Mouse (Mus musculus) hindbrain, embryonic 10.5 days (tissue): ENCODE results near the gene H2-Q4. TPM values are rescaled to one million over a fixed set of nuclear protein-coding genes. Genes with fewer than 3 reads are reported as not detected.
A peak's percentile ranks its signal among the peaks of the same experiment; 100 is the strongest.
"Not testable (repeated sequence)": the region's sequence is repeated elsewhere in the genome, so short reads cannot be mapped to it uniquely, and the experiment has no call there.

Experiments used
- DNase-seq: peaks from one replicate; pipeline ENCODE4 v3.0.0-alpha.2; 2017; ENCODE audit warnings: low spot score
- H3K27ac ChIP-seq: fragments of 300-500 bp; sonication (generic); 2 replicates; pipeline ENCODE4 v1.5.1; 2016; ENCODE audit warnings: mild to moderate bottlenecking, moderate library complexity
- H3K27me3 ChIP-seq: fragments of 300-500 bp; sonication (generic); 2 replicates; pipeline ENCODE4 v1.6.1; 2016; ENCODE audit warnings: mild to moderate bottlenecking; ENCODE audit not compliant: poor library complexity, insufficient read depth, severe bottlenecking
- H3K36me3 ChIP-seq: fragments of 300-500 bp; sonication (generic); 2 replicates; pipeline ENCODE4 v1.6.1; 2016; ENCODE audit warnings: mild to moderate bottlenecking, moderate library complexity
- H3K4me1 ChIP-seq: fragments of 300-500 bp; sonication (generic); replicated peaks from 2 replicates; pipeline ENCODE4 v1.6.1; 2016; ENCODE audit warnings: mild to moderate bottlenecking
- H3K4me3 ChIP-seq: fragments of 300-500 bp; sonication (generic); 2 replicates; pipeline ENCODE4 v1.5.1; 2016; ENCODE audit warnings: mild to moderate bottlenecking, moderate library complexity
- H3K9me3 ChIP-seq: fragments of 300-500 bp; sonication (generic); 2 replicates; pipeline ENCODE4 v1.6.1; 2016; ENCODE audit warnings: mild to moderate bottlenecking, moderate library complexity
- WGBS: fragments of 180-500 bp; shearing (Covaris S2); methylation state at CpG from one replicate; pipeline ENCODE4 v1.1.7; 2016; 5-methylcytosine and 5-hydroxymethylcytosine counted together
- polyA plus RNA-seq: library from polyadenylated mRNA; unstranded; fragments of >200 nt; fragmentation: Nextera tagmentation; extraction: Ambion mirVana; gene quantifications from 2 replicates; pipeline ENCODE4 v1.2.1, GENCODE M21; 2016

H2-Q4 gene
- polyA plus RNA-seq, 1 experiment from 2014 or later = 2.2 TPM

GRCm38 (mm10) chr17:35389796-35390195, 10.4 kb downstream of the H2-Q4 start:
- WGBS = 5% methylated on average over 7 of the region's 7 CpGs
- H3K4me3 ChIP-seq, H3K9me3 ChIP-seq, H3K36me3 ChIP-seq, H3K27ac ChIP-seq, H3K4me1 ChIP-seq: not testable (repeated sequence)
- H3K27me3 ChIP-seq = peaks cover 24% of the 10 kb centered on the region
- DNase-seq = peak; percentile 50

- H3K4me1 ChIP-seq, DNase-seq, H3K36me3 ChIP-seq, H3K9me3 ChIP-seq, H3K27ac ChIP-seq, H3K4me3 ChIP-seq: not testable (repeated sequence)
- 67% methylated on average over 2 of the region's 2 CpGs for WGBS
- peaks cover 35% of the 10 kb centered on the region for H3K27me3 ChIP-seq
Observed at GRCm38 (mm10) chr17:35392671-35393070, 13.3 kb downstream of the H2-Q4 start.

- H3K9me3 ChIP-seq, H3K4me1 ChIP-seq, H3K27ac ChIP-seq, H3K36me3 ChIP-seq: not testable (repeated sequence)
- peak overlapping the region; percentile 47 for H3K4me3 ChIP-seq
- H3K27me3 ChIP-seq = peaks cover 35% of the 10 kb centered on the region
- DNase-seq = peak; percentile 10
- WGBS = 2% methylated on average over 60 of the region's 75 CpGs
Observed at GRCm38 (mm10) chr17:35393864-35394800, 14.7 kb downstream of the H2-Q4 start.

GRCm38 (mm10) chr17:35396956-35397355, 17.5 kb downstream of the H2-Q4 start:
- DNase-seq, H3K9me3 ChIP-seq, H3K4me3 ChIP-seq, H3K4me1 ChIP-seq, H3K27ac ChIP-seq, H3K36me3 ChIP-seq: not testable (repeated sequence)
- H3K27me3 ChIP-seq = peaks cover 28% of the 10 kb centered on the region
- WGBS = 92% methylated on average over 2 of the region's 2 CpGs

DNA sequence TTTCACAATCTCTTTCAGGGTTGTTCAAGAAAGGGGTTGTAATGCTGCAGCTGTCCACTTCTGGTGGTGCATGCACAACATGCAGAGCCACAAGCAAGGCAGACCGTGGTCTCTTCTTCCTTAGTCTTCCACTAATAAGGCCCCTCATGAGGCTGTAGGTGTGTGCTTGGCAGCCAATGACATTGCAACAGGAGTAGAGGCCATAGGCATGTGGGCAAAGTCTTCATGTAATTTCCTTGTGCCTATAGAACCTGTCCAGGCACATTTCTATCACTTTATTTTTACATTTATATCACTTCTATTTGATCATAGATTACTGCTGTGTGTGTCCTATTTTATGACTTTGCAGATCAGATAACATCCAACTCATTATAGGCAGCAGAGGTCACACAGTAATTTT, 33.6 kb downstream of the H2-Q4 start:
- not testable (repeated sequence) for H3K27ac ChIP-seq, H3K9me3 ChIP-seq
- no CpG with 5 or more reads among the region's 1 CpGs for WGBS

GRCm38 (mm10) chr17:35415273-35416129, 36.1 kb downstream of the H2-Q4 start:
- not testable (repeated sequence) for H3K9me3 ChIP-seq, H3K4me3 ChIP-seq, H3K36me3 ChIP-seq, H3K4me1 ChIP-seq, H3K27ac ChIP-seq, DNase-seq
- WGBS = 70% methylated on average over 3 of the region's 10 CpGs
- 0 out of 2 replicates have a peak, but pooled peaks cover 13% of the 10 kb centered on the region for H3K27me3 ChIP-seq

More for the DNA sequence above, 33.6 kb downstream of the H2-Q4 start:
- DNase-seq, H3K4me3 ChIP-seq, H3K36me3 ChIP-seq, H3K4me1 ChIP-seq, H3K27me3 ChIP-seq: not testable (repeated sequence)

DNA sequence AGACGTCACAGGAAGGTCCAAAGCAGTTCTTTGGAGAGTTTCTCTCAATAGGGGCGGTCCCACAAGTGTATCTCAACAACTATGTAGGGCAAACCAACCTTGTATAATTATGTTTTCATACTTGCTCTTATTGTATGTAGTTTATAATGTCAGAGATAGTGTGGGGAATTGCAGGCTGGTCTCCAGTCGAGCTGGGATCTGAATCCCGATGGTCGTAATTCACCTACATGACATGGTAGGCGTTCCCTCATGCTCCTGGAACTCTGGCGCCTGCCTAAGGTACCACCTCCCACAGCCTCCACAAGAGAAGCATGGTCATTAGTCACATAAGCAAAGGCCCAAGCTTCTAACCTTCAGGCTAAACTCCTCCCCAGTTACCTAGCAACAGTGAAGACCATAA, 39.4 kb downstream of the H2-Q4 start:
- WGBS = 84% methylated on average over 7 of the region's 7 CpGs
- Histone ChIP-seq H3K27me3 (peaks cover 26% of the 10 kb centered on the region), H3K9me3 (0 out of 2 replicates have a peak, but pooled peaks cover 5% of the 10 kb centered on the region), H3K4me1 (0 out of 2 replicates have a peak, but pooled peaks cover 2% of the 10 kb centered on the region), H3K36me3 (no peaks in the 10 kb centered on the region), H3K4me3 (no peak overlapping the region), H3K27ac (no peak overlapping the region)
- no peak for DNase-seq

GRCm38 (mm10) chr17:35419564-35419963, 40.1 kb downstream of the H2-Q4 start:
- 78% methylated on average over 4 of the region's 4 CpGs for WGBS

GRCm38 (mm10) chr17:35420206-35420810, 40.9 kb downstream of the H2-Q4 start:
- peaks cover 38% of the 10 kb centered on the region for H3K27me3 ChIP-seq
- H3K9me3 ChIP-seq, H3K4me3 ChIP-seq, H3K4me1 ChIP-seq, H3K36me3 ChIP-seq, H3K27ac ChIP-seq: not testable (repeated sequence)
- DNase-seq = peak; percentile 46
- 16% methylated on average over 11 of the region's 11 CpGs for WGBS

More at GRCm38 (mm10) chr17:35419564-35419963, 40.1 kb downstream of the H2-Q4 start:
- H3K9me3 ChIP-seq, H3K4me1 ChIP-seq, H3K4me3 ChIP-seq, H3K27ac ChIP-seq, H3K36me3 ChIP-seq, DNase-seq: not testable (repeated sequence)
- H3K27me3 ChIP-seq = peaks cover 30% of the 10 kb centered on the region

DNA sequence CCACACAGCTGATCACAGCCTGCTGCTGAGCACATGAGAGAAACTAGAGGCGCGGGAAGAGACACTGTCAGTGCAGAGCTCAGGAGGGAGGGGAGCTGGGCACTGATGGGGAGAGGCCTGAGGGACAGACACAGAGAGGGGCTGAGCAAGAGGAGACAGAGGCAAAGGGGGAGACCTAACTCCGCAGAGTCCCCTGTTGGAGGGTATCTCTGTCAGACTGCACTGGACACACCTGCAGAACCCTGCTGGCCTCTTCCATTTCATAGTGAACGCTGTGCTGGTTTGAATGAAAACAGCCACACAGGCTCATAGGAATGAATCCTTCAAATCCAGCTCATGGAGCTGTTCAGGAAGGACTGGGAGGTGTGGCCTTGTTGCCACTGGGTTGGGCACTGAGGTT, 41.9 kb downstream of the H2-Q4 start:
- not testable (repeated sequence) for H3K36me3 ChIP-seq, H3K9me3 ChIP-seq, H3K27ac ChIP-seq, DNase-seq, H3K4me3 ChIP-seq
- Histone ChIP-seq H3K27me3 (peaks cover 48% of the 10 kb centered on the region), H3K4me1 (peaks cover 14% of the 10 kb centered on the region)
- WGBS = 89% methylated on average over 4 of the region's 4 CpGs

DNA sequence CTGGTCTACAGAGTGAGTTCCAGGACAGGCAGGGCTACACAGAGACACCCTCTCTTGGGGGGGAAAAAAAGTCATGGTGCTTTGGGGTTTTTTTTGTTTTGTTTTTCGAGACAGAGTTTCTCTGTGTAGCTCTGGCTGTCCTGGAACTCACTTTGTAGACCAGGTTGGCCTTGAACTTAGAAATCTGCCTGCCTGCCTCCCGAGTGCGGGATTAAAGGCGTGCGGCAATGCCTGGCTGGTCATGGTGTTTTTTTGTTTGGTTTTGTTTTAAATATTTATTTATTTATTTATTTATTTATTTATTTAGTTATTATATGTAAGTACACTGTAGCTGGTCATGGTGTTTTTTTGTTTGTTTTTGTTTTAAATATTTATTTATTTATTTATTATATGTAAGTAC, 42.9 kb downstream of the H2-Q4 start:
- not testable (repeated sequence) for DNase-seq, H3K36me3 ChIP-seq, H3K27ac ChIP-seq, H3K9me3 ChIP-seq, H3K4me3 ChIP-seq
- H3K27me3 ChIP-seq = peaks cover 51% of the 10 kb centered on the region
- H3K4me1 ChIP-seq = peaks cover 14% of the 10 kb centered on the region
- WGBS = 88% methylated on average over 5 of the region's 5 CpGs

DNA sequence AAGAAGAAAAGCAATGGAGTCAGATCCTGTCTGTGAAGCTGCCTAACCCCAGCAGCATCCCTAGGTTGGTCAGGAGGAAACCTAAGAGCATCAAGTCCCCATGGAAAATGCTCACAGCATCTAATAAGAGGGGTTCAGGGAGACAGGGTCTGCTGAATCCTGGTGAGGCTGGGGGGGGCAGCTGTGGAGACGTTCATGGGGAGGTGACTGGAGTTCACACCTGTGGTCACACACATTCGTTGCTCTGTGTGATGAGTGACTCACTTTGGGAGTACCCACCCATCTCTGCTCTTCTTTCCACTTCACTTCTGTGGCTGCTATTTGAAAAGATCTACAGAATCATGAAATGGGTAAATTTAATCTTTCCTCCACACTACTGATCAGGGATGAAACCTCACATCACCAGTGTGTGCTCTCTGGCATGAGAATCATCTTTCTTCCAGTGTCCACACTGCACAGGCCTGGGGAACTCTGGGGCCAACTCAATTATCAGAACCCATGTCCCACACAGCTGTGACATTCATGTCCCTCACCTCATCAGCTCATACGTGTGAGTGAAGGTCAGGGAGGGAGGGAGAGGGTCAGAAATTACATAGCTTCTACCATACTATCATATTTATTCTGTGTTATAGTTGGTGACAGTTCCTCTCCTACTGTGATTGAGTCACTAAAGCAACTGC, 43.9 kb downstream of the H2-Q4 start:
- peaks cover 54% of the 10 kb centered on the region for H3K27me3 ChIP-seq

More for the DNA sequence above, 43.9 kb downstream of the H2-Q4 start:
- H3K9me3 ChIP-seq, H3K4me3 ChIP-seq, DNase-seq, H3K36me3 ChIP-seq, H3K27ac ChIP-seq: not testable (repeated sequence)
- H3K4me1 ChIP-seq = peaks cover 14% of the 10 kb centered on the region
- WGBS = 80% methylated on average over 3 of the region's 3 CpGs
